Mouse (Mus musculus): ENCODE measurements around the gene Gm4969.

GRCm38 (mm10) chr7:19092381-19093173, 25.6 kb downstream of the Gm4969 start:
- TF ChIP-seq CTCF (IDR thresholded peaks at IDR 0.05; ENCODE audit: control insufficient read depth, insufficient read depth, insufficient replicate concordance, low read depth, low read length) (no peak), POLR2A (IDR thresholded peaks at IDR 0.05; ENCODE audit: control insufficient read depth, low read depth, low read length) (no peak)
